Mouse (Mus musculus) MEL-GATA-1-ER (cell line): ENCODE data around the gene Psg21.
"Not testable (repeated sequence)": the region's sequence is repeated elsewhere in the genome, so short reads cannot be mapped to it uniquely, and the experiment has no call there.

Source experiments
- DNase-seq: peaks from one replicate; pipeline ENCODE4 v3.0.0-alpha.2; 2012; ENCODE audit warnings: low read depth; ENCODE audit errors: extremely low read depth

Psg21 gene

DNA sequence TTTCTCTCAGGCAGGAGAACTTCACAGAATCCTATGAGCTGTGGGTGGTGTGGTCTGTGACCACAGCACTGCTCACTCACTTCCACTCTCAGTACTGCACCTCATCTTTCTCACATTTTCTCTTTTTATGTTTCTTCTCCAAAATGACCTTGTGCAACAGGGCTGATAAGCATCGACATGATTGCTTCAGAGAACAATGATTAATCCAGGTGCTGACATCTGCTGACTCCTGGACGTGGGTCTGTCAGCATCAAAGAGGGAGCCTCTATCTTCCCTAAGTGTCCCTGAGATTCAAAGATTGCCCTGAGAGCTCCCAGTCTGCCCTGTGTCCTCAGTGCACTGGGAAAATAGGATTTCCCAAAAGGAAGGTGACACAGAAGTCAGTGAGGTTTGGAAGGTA is at the start of gene Psg21:
Psg21 (minus strand) TSS at position 101 of the 400 bp plus-strand sequence.
- DNase-seq = not testable (repeated sequence)

DNA sequence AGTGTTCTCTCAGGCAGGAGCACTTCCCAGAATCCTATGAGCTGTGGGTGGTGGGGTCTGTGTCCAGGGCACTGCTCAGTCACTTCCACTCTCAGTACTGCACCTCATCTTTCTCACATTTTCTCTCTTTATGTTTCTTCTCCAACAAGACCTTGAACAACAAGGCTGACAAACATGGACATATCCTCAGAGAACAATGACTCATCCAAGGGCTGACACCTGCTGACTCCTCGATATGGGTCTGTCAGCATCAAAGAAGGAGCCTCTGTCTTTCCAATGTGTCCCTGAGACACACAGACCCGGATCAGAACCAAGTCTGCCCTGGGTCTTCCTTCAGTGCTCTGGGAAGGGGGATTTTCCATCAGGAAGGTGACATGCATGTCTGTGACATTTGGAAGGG is 29.6 kb upstream of the Psg21 start, which contains the start of gene Psg20:
Psg20 (minus strand) TSS at position 101 of the 400 bp plus-strand sequence.
- no peak for DNase-seq

- no peak for DNase-seq
These were observed 29.1 kb upstream of the Psg21 start for GRCm38 (mm10) chr7:18685586-18685985.

GRCm38 (mm10) chr7:18679772-18680171 is 23.2 kb upstream of the Psg21 start:
- DNase-seq = no peak

- not testable (repeated sequence) for DNase-seq
These were observed 29.6 kb downstream of the Psg21 start for GRCm38 (mm10) chr7:18626921-18627320.

DNA sequence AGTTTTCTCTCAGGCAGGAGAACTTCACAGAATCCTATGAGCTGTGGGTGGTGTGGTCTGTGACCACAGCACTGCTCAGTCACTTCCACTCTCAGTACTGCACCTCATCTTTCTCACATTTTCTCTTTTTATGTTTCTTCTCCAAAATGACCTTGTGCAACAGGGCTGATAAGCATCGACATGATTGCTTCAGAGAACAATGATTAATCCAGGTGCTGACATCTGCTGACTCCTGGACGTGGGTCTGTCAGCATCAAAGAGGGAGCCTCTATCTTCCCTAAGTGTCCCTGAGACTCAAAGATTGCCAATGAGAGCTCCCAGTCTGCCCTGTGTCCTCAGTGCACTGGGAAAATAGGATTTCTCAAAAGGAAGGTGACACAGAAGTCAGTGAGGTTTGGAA is 40.1 kb downstream of the Psg21 start, which contains the start of gene Psg23:
Psg23 (minus strand) TSS at position 101 of the 400 bp plus-strand sequence.
- not testable (repeated sequence) for DNase-seq
